ENCODE assay signal across 24 mouse cellular contexts in genomic region chr1:180415836-180416235, GRCm38 (mm10).
DNase-seq lines count a peak whose midpoint lies in the region; ATAC-seq and TF ChIP-seq lines count a peak whose summit lies in the region.
"Had no signal": no experiment of that assay in that cellular context is flagged by ENCODE, and none has a peak within 500 bp of the region (broad histone marks: within the 10 kb centered on the region; RNA-seq: fewer than 3 reads in every experiment).

No protein-coding gene starts in this region.

- no peak overlapping the region for H3K9ac ChIP-seq in midbrain, embryonic 11.5 days (ENCODE audit: low read length)
- no peak overlapping the region for H3K9ac ChIP-seq in midbrain, embryonic 13.5 days (replicated peaks)
- H3K9ac ChIP-seq: embryonic facial prominence, embryonic 13.5 days; embryonic facial prominence, embryonic 15.5 days; forebrain, embryonic 12.5 days; forebrain, postnatal 0 days had no signal

- H3K4me3 ChIP-seq in gastrocnemius, adult 2 months: no peak overlapping the region
- H3K4me3 ChIP-seq in midbrain, embryonic 11.5 days (ENCODE audit: low read depth, low read length): no peak overlapping the region
- H3K4me3 ChIP-seq in midbrain, embryonic 13.5 days (replicated peaks): no peak overlapping the region
- H3K4me3 ChIP-seq: embryonic facial prominence, embryonic 13.5 days; embryonic facial prominence, embryonic 15.5 days; erythroblast, embryonic 14.5 days; forebrain, embryonic 10.5 days; forebrain, embryonic 12.5 days had no signal

- no peak for TF ChIP-seq CTCF in gastrocnemius, adult 2 months (IDR thresholded peaks at IDR 0.05)

- H3K27ac ChIP-seq in gastrocnemius, adult 2 months: peak overlapping the region; percentile 8; the same call in 1 of the 2 replicates
- no peak overlapping the region for H3K27ac ChIP-seq in midbrain, embryonic 11.5 days (ENCODE audit: low read depth, low read length)
- no peak overlapping the region for H3K27ac ChIP-seq in midbrain, embryonic 13.5 days
- H3K27ac ChIP-seq: embryonic facial prominence, embryonic 13.5 days; embryonic facial prominence, embryonic 15.5 days; forebrain, embryonic 10.5 days; forebrain, embryonic 12.5 days had no signal

- intact Hi-C loops in gastrocnemius, adult 2 months (cut with DNase I): loop anchor here (5.0 kb wide), 1 partner anchor 64 kb away; no protein-coding TSS in a partner anchor

- WGBS in midbrain, embryonic 11.5 days: 82% methylated on average over 7 of the region's 7 CpGs
- WGBS in midbrain, embryonic 13.5 days: 90% methylated on average over 7 of the region's 7 CpGs

- peak; percentile 14 for DNase-seq in gastrocnemius, adult 2 months
- no peak for DNase-seq in gastrocnemius, postnatal 25 days
- peak; percentile 54 for DNase-seq in midbrain, embryonic 11.5 days (ENCODE audit: low spot score, missing footprints)
- no peak for DNase-seq in thymus, adult 18-20 months
- DNase-seq: adrenal gland, adult 2 months; adrenal gland, postnatal 10 days; adrenal gland, postnatal 25 days; B cell, adult 2 months; cerebellum, adult 11 months; cerebellum, adult 18-20 months; cerebellum, adult 8-10 months; cerebellum, adult 9-11 months; cerebellum, postnatal 14 days; cerebellum, postnatal 36 days; embryo, embryonic 11 days; forebrain, postnatal 0 days had no signal

- no peaks in the 10 kb centered on the region for H3K27me3 ChIP-seq in midbrain, embryonic 11.5 days (ENCODE audit: control insufficient read depth, insufficient read depth, low read length)
- no peaks in the 10 kb centered on the region for H3K27me3 ChIP-seq in midbrain, embryonic 13.5 days
- H3K27me3 ChIP-seq: embryonic facial prominence, embryonic 13.5 days; embryonic facial prominence, embryonic 15.5 days; forebrain, embryonic 12.5 days had no signal

- peaks cover 3% of the 10 kb centered on the region for H3K4me1 ChIP-seq in midbrain, embryonic 11.5 days (ENCODE audit: control insufficient read depth, insufficient read depth, low read length)
- H3K4me1 ChIP-seq in midbrain, embryonic 13.5 days (replicated peaks): peaks cover 9% of the 10 kb centered on the region

- H3K36me3 ChIP-seq in midbrain, embryonic 11.5 days (ENCODE audit: control insufficient read depth, insufficient read depth, low read length): no peaks in the 10 kb centered on the region
- H3K36me3 ChIP-seq in midbrain, embryonic 13.5 days: no peaks in the 10 kb centered on the region

- H3K4me2 ChIP-seq in midbrain, embryonic 11.5 days: no peak overlapping the region
- no peak overlapping the region for H3K4me2 ChIP-seq in midbrain, embryonic 13.5 days (replicated peaks)
- H3K4me2 ChIP-seq: embryonic facial prominence, embryonic 13.5 days; embryonic facial prominence, embryonic 15.5 days; forebrain, embryonic 12.5 days had no signal

- H3K9me3 ChIP-seq in midbrain, embryonic 11.5 days (ENCODE audit: control insufficient read depth, low read length): no peaks in the 10 kb centered on the region
- no peaks in the 10 kb centered on the region for H3K9me3 ChIP-seq in midbrain, embryonic 13.5 days
- H3K9me3 ChIP-seq: embryonic facial prominence, embryonic 13.5 days; embryonic facial prominence, embryonic 15.5 days; forebrain, embryonic 10.5 days; forebrain, embryonic 12.5 days had no signal

- no peak for ATAC-seq in midbrain, embryonic 11.5 days (ENCODE audit: low FRiP score)
- ATAC-seq in midbrain, embryonic 13.5 days: no peak
- ATAC-seq: CD4-positive, CD25-positive, alpha-beta regulatory T cell, adult 4 months; forebrain, embryonic 14.5 days; forebrain, postnatal 0 days had no signal

Comparison
In these comparisons a context has a peak if more than half of its experiments do, and no peak if none do; other contexts are left out.
1. DNase-seq: peak in gastrocnemius, adult 2 months (single experiment) and midbrain, embryonic 11.5 days (single experiment); none in gastrocnemius, postnatal 25 days (single experiment) and thymus, adult 18-20 months (0 of 2).